Mouse (Mus musculus): ENCODE data around the gene Clcn2. TPM values are rescaled to one million over a fixed set of nuclear protein-coding genes. Genes with fewer than 3 reads are reported as not detected.

Gene Clcn2
- polyA plus RNA-seq, 1 experiment from 2014 or later: 11.9 TPM

DNA sequence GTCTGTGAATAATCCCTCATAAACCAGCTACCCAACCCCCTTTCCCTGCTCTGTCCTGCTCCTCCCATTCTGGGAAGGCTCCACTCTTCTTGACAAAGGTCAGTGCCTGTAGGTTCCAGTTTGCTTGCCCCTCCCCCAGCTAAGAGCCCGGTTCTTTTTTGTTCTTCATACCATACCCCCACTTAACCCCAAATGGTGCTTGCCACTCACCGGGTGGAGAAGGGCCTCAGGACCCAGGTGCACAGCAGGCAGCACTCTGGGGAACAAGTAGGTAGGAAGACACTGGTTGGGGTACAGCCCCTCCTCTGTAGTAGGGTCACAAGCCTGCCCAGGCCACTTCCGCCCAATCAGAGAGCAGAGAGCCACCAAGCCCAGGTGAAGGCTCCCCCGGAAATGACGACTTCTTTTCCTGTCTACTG is 12.8 kb upstream of the Clcn2 start:
- Histone ChIP-seq H3K4me2 (ENCODE audit: low read depth, low read length) (no peak overlapping the region), H3K4me3 (ENCODE audit: low read depth, low read length) (no peak overlapping the region), H3K27ac (replicated peaks; ENCODE audit: low read depth, low read length) (no peak overlapping the region), H3K36me3 (ENCODE audit: control insufficient read depth, insufficient read depth, low read length) (no peaks in the 10 kb centered on the region), H3K4me1 (ENCODE audit: control insufficient read depth, insufficient read depth, low read length) (peaks cover 7% of the 10 kb centered on the region; the same call in 1 of the 2 replicates), H3K27me3 (replicated peaks; ENCODE audit: control insufficient read depth, insufficient read depth, low read length) (peaks cover 21% of the 10 kb centered on the region), H3K9me3 (ENCODE audit: control insufficient read depth, low read length) (no peaks in the 10 kb centered on the region), H3K9ac (ENCODE audit: low read depth, low read length) (no peak overlapping the region)
- WGBS: 30% methylated on average over 5 of the region's 5 CpGs
- no peak for DNase-seq (ENCODE audit: low spot score)
- ATAC-seq (ENCODE audit: low read depth): no peak

DNA sequence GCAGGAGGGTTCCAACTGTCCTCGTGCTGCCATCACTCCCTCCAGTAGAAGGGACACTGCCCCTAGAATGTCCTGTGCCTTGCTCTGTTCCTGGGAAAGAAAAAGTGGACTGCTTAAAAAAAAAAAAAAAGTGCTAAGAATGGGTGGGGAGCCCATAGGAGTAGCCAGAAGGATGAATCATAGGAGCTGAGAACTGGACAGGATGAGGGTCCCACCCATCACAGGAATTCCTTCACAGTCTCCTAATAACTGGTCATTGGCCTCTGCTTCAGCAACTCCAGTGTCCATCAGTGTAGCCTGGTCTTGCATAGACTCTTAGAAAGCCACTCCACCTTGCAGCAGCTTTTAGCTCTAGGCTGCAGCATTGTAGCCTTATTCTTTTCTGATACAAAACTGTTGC is 8.8 kb upstream of the Clcn2 start:
- Histone ChIP-seq H3K36me3 (ENCODE audit: control insufficient read depth, insufficient read depth, low read length) (peaks cover 9% of the 10 kb centered on the region; the same call in 1 of the 2 replicates), H3K4me3 (ENCODE audit: low read depth, low read length) (no peak overlapping the region), H3K27me3 (replicated peaks; ENCODE audit: control insufficient read depth, insufficient read depth, low read length) (no peaks in the 10 kb centered on the region), H3K9me3 (ENCODE audit: control insufficient read depth, low read length) (no peaks in the 10 kb centered on the region), H3K27ac (replicated peaks; ENCODE audit: low read depth, low read length) (no peak overlapping the region), H3K4me2 (ENCODE audit: low read depth, low read length) (no peak overlapping the region), H3K9ac (ENCODE audit: low read depth, low read length) (no peak overlapping the region), H3K4me1 (ENCODE audit: control insufficient read depth, insufficient read depth, low read length) (no peaks in the 10 kb centered on the region)
- DNase-seq (ENCODE audit: low spot score): no peak
- no peak for ATAC-seq (ENCODE audit: low read depth)
- 76% methylated on average over 1 of the region's 1 CpGs for WGBS

DNA sequence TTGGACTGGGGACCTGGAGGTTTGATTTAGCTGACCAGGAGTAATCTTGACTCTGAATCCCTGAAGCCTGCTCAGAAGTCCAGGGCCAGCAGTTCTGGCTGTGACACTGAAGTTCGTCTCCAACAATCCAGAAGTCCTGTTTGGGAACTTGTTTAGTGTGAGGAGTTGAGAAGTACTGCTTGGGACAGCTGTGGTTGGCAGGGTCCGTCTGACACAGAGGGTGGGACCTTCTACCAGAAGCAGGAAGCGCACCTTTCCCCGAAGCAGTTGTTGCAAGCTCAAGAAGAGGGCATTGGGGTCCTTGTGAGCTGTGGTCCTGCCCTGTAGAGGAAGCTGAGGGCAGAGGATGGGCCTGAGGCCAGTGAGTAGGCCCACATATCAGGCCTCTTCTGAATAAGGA is 8.2 kb upstream of the Clcn2 start:
- H3K27me3 ChIP-seq (replicated peaks; ENCODE audit: control insufficient read depth, insufficient read depth, low read length): no peaks in the 10 kb centered on the region
- no peak overlapping the region for H3K4me2 ChIP-seq (ENCODE audit: low read depth, low read length)
- no peak overlapping the region for H3K4me3 ChIP-seq (ENCODE audit: low read depth, low read length)
- H3K4me1 ChIP-seq (ENCODE audit: control insufficient read depth, insufficient read depth, low read length): no peaks in the 10 kb centered on the region
- 90% methylated on average over 4 of the region's 4 CpGs for WGBS
- peaks cover 11% of the 10 kb centered on the region; the same call in 1 of the 2 replicates for H3K36me3 ChIP-seq (ENCODE audit: control insufficient read depth, insufficient read depth, low read length)
- no peak for DNase-seq (ENCODE audit: low spot score)
- H3K9me3 ChIP-seq (ENCODE audit: control insufficient read depth, low read length): no peaks in the 10 kb centered on the region
- ATAC-seq (ENCODE audit: low read depth): no peak
- no peak overlapping the region for H3K27ac ChIP-seq (replicated peaks; ENCODE audit: low read depth, low read length)
- no peak overlapping the region for H3K9ac ChIP-seq (ENCODE audit: low read depth, low read length)

DNA sequence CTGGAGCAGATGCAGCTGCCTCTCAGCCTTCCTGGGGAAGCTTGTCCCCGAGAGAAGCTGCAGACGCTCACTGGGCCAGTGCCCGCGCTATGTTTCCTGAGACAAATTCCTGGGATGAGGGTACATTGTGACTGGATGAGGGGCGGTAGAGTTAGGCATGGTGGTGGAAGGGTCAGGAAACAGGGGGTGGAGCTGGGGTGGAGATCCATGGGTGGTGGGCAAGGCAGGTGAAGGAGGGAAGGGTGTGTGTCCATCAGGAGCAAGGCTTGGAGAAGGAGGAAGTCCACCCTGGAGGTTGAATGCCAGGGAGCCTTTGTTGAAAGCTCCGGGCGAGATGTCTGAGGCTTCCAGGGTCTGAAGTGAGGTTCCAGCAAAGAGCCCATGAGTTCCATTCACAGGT is 7.8 kb upstream of the Clcn2 start:
- Histone ChIP-seq H3K4me3 (ENCODE audit: low read depth, low read length) (no peak overlapping the region), H3K4me2 (ENCODE audit: low read depth, low read length) (no peak overlapping the region), H3K9ac (ENCODE audit: low read depth, low read length) (no peak overlapping the region), H3K36me3 (ENCODE audit: control insufficient read depth, insufficient read depth, low read length) (peaks cover 15% of the 10 kb centered on the region), H3K4me1 (ENCODE audit: control insufficient read depth, insufficient read depth, low read length) (no peaks in the 10 kb centered on the region), H3K9me3 (ENCODE audit: control insufficient read depth, low read length) (no peaks in the 10 kb centered on the region), H3K27ac (replicated peaks; ENCODE audit: low read depth, low read length) (no peak overlapping the region), H3K27me3 (replicated peaks; ENCODE audit: control insufficient read depth, insufficient read depth, low read length) (no peaks in the 10 kb centered on the region)
- DNase-seq (ENCODE audit: low spot score) (no peak), ATAC-seq (ENCODE audit: low read depth) (no peak)
- 66% methylated on average over 5 of the region's 7 CpGs for WGBS

DNA sequence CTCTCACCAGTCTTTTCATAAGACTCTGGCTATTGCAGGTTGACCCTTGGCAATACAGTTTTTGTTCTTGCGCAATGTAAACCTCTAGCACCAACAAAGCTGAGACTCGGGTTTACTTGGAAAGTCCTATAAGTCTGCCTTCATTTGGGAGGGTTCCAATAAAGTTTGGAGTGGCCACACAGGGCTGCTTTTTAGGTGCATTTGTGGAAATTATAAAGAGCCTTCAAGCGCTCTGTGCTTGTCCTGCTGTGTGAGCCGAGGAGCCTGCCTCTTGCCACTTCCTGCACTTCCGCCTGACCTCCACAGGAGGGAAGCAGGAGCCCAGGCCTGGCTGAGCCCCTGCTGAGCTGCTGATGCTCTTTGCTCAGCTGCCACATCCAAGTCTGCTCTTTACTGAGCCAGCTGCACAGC is 6.8 kb upstream of the Clcn2 start:
- DNase-seq (ENCODE audit: low spot score) (peak; percentile 78), ATAC-seq (ENCODE audit: low read depth) (peak; percentile 86)
- no peaks in the 10 kb centered on the region for H3K27me3 ChIP-seq (replicated peaks; ENCODE audit: control insufficient read depth, insufficient read depth, low read length)
- no peak overlapping the region for H3K9ac ChIP-seq (ENCODE audit: low read depth, low read length)
- H3K4me2 ChIP-seq (ENCODE audit: low read depth, low read length): no peak overlapping the region
- no peaks in the 10 kb centered on the region for H3K9me3 ChIP-seq (ENCODE audit: control insufficient read depth, low read length)
- no peak overlapping the region for H3K4me3 ChIP-seq (ENCODE audit: low read depth, low read length)
- no peak overlapping the region for H3K27ac ChIP-seq (replicated peaks; ENCODE audit: low read depth, low read length)
- WGBS: 28% methylated on average over 5 of the region's 5 CpGs
- H3K36me3 ChIP-seq (ENCODE audit: control insufficient read depth, insufficient read depth, low read length): peaks cover 23% of the 10 kb centered on the region
- H3K4me1 ChIP-seq (ENCODE audit: control insufficient read depth, insufficient read depth, low read length): no peaks in the 10 kb centered on the region

DNA sequence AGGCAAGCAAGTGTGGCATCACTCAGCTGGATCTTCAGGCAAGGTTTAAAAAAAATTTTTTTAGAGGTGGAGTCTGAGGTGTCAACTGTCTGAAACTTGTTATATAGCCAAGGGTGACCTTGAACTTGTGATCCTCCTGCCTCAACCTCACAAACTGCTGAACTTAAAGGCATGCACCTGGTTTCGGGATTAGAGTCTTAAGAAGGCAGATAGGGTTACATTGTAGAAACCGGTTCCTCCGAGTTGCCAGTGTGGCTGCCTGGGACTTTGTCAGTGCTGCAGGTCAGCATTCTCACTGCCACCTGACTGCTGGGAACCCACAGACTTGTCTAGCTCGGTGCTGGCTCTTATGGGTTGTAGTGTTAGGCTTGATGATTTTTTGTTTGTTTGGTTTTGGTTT is 5.7 kb upstream of the Clcn2 start:
- no peak overlapping the region for H3K4me3 ChIP-seq (ENCODE audit: low read depth, low read length)
- H3K4me1 ChIP-seq (ENCODE audit: control insufficient read depth, insufficient read depth, low read length): 0 out of 2 replicates have a peak, but pooled peaks cover 3% of the 10 kb centered on the region
- ATAC-seq (ENCODE audit: low read depth): peak; percentile 44; the same call in 1 of the 2 replicates
- no peak overlapping the region for H3K27ac ChIP-seq (replicated peaks; ENCODE audit: low read depth, low read length)
- no peaks in the 10 kb centered on the region for H3K9me3 ChIP-seq (ENCODE audit: control insufficient read depth, low read length)
- peak; percentile 52 for DNase-seq (ENCODE audit: low spot score)
- no peak overlapping the region for H3K9ac ChIP-seq (ENCODE audit: low read depth, low read length)
- no peaks in the 10 kb centered on the region for H3K27me3 ChIP-seq (replicated peaks; ENCODE audit: control insufficient read depth, insufficient read depth, low read length)
- no peak overlapping the region for H3K4me2 ChIP-seq (ENCODE audit: low read depth, low read length)
- H3K36me3 ChIP-seq (ENCODE audit: control insufficient read depth, insufficient read depth, low read length): peaks cover 23% of the 10 kb centered on the region
- 29% methylated on average over 4 of the region's 4 CpGs for whole genome bisulfite sequencing

DNA sequence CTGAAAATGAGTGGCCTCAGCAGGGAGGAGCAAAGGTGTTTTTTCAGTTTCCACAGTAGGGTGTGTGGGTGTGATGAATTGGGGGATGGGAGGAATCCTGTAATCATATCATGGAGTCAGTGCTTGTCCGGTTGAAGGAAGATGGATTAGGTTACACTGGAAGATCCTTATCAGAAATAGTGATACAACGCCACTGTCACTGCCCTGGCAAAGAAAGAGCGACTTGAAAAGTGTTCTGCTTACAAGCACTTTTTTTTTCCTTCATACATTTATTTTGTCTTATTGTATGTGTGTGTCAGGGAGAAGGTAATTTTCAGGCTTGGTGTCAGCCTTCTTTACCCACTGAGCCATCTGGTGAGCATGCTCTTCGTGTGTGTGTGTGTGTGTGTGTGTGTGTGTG is 5.2 kb upstream of the Clcn2 start:
- ATAC-seq (ENCODE audit: low read depth) (no peak), DNase-seq (ENCODE audit: low spot score) (no peak)
- Histone ChIP-seq H3K36me3 (ENCODE audit: control insufficient read depth, insufficient read depth, low read length) (peaks cover 23% of the 10 kb centered on the region), H3K4me2 (ENCODE audit: low read depth, low read length) (no peak overlapping the region), H3K4me3 (ENCODE audit: low read depth, low read length) (no peak overlapping the region), H3K9ac (ENCODE audit: low read depth, low read length) (no peak overlapping the region), H3K27me3 (replicated peaks; ENCODE audit: control insufficient read depth, insufficient read depth, low read length) (no peaks in the 10 kb centered on the region), H3K9me3 (ENCODE audit: control insufficient read depth, low read length) (no peaks in the 10 kb centered on the region), H3K4me1 (ENCODE audit: control insufficient read depth, insufficient read depth, low read length) (0 out of 2 replicates have a peak, but pooled peaks cover 3% of the 10 kb centered on the region), H3K27ac (replicated peaks; ENCODE audit: low read depth, low read length) (no peak overlapping the region)
- 61% methylated on average over 4 of the region's 4 CpGs for WGBS

DNA sequence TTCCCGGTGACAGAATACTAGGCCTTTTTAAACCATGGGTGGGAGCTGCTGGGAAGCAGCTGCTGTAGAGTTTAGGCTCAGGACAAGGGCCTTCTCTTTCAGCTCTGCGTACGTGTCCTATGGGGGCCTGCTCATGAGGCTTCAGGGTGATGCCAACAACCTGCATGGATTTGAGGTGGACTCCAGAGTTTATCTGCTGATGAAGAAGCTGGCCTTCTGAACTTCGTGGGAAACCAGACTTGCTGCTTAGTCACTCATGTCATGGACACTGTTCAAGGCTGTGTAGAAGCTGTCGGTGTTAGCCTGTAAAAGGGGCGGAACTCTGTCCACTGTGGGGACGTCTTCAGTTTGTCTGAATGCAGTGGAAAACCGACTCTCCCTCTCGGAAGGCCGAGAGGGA is 4.3 kb upstream of the Clcn2 start:
- no peak overlapping the region for H3K4me2 ChIP-seq (ENCODE audit: low read depth, low read length)
- no peaks in the 10 kb centered on the region for H3K27me3 ChIP-seq (replicated peaks; ENCODE audit: control insufficient read depth, insufficient read depth, low read length)
- H3K4me1 ChIP-seq (ENCODE audit: control insufficient read depth, insufficient read depth, low read length): peaks cover 3% of the 10 kb centered on the region; the same call in 1 of the 2 replicates
- H3K36me3 ChIP-seq (ENCODE audit: control insufficient read depth, insufficient read depth, low read length): peaks cover 23% of the 10 kb centered on the region
- no peaks in the 10 kb centered on the region for H3K9me3 ChIP-seq (ENCODE audit: control insufficient read depth, low read length)
- WGBS: 84% methylated on average over 10 of the region's 10 CpGs
- H3K27ac ChIP-seq (replicated peaks; ENCODE audit: low read depth, low read length): no peak overlapping the region
- no peak overlapping the region for H3K4me3 ChIP-seq (ENCODE audit: low read depth, low read length)
- DNase-seq (ENCODE audit: low spot score) (no peak), ATAC-seq (ENCODE audit: low read depth) (no peak)
- H3K9ac ChIP-seq (ENCODE audit: low read depth, low read length): no peak overlapping the region

DNA sequence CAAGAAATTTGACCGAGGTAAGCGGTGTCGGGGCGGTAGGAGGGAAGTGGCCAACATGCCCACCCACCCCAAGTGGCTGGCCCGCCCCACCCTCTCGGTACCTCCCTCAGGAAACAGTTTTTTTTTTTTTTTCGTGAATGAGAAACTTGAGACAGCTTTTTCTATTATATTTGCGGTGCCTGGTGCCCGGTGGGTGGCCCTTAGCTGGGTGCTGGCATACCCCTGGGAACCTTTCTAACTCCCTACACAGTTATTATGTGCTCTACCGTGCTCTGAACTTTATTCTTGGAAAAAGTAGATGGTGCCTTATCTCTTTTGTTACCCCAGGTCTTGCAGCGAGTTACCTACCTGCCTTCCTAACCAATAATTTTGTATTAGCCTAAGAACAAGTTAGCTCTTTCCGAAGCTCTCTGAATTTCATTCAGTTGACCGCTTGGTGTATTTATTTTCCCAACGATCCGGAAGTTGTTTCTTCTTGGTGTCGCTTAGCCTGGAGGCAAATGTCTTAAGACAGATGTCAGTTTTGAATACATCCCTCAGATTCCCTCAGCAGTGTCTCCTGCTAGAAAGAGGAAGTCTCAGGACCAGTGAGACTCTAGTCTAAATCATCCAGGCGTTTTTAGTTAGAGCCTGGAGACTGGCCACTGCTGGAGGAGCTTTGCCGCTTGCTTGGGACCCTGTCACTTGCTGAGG is 578 bp upstream of the Clcn2 start:
- peak; percentile 17 for ATAC-seq (ENCODE audit: low read depth)
- DNase-seq (ENCODE audit: low spot score): no peak
- Histone ChIP-seq H3K9ac (ENCODE audit: low read depth, low read length) (peak overlapping the region; percentile 81), H3K27me3 (replicated peaks; ENCODE audit: control insufficient read depth, insufficient read depth, low read length) (no peaks in the 10 kb centered on the region), H3K4me1 (ENCODE audit: control insufficient read depth, insufficient read depth, low read length) (peaks cover 19% of the 10 kb centered on the region), H3K4me3 (ENCODE audit: low read depth, low read length) (peak overlapping the region; percentile 71), H3K36me3 (ENCODE audit: control insufficient read depth, insufficient read depth, low read length) (peaks cover 27% of the 10 kb centered on the region), H3K9me3 (ENCODE audit: control insufficient read depth, low read length) (no peaks in the 10 kb centered on the region), H3K27ac (replicated peaks; ENCODE audit: low read depth, low read length) (peak overlapping the region; percentile 98), H3K4me2 (ENCODE audit: low read depth, low read length) (peak overlapping the region; percentile 92)
- 2% methylated on average over 18 of the region's 18 CpGs for WGBS

Measured in embryonic facial prominence, embryonic 14.5 days (tissue).